Mouse (Mus musculus) limb, embryonic 10.5 days (tissue): Measurements from ENCODE around the gene Gtpbp4. TPM values are rescaled to one million over a fixed set of nuclear protein-coding genes. Genes with fewer than 3 reads are reported as not detected.
"Not testable (repeated sequence)": the region's sequence is repeated elsewhere in the genome, so short reads cannot be mapped to it uniquely, and the experiment has no call there.

Experiments
- DNase-seq: peaks from one replicate; pipeline ENCODE4 v3.0.0-alpha.2; 2017; ENCODE audit warnings: low spot score
- H3K27ac ChIP-seq: fragments of 300-500 bp; sonication (generic); 2 replicates; pipeline ENCODE4 v1.5.1; 2016; ENCODE audit warnings: mild to moderate bottlenecking
- H3K27me3 ChIP-seq: fragments of 300-500 bp; sonication (generic); 2 replicates; pipeline ENCODE4 v1.6.1; 2016; ENCODE audit warnings: low read depth, mild to moderate bottlenecking; ENCODE audit not compliant: poor library complexity, severe bottlenecking
- H3K36me3 ChIP-seq: fragments of 300-500 bp; sonication (generic); 2 replicates; pipeline ENCODE4 v1.6.1; 2016; ENCODE audit warnings: mild to moderate bottlenecking, moderate library complexity
- H3K4me1 ChIP-seq: fragments of 300-500 bp; sonication (generic); 2 replicates; pipeline ENCODE4 v1.6.1; 2016
- H3K4me3 ChIP-seq: fragments of 300-500 bp; sonication (generic); 2 replicates; pipeline ENCODE4 v1.5.1; 2016; ENCODE audit warnings: mild to moderate bottlenecking, moderate library complexity
- H3K9me3 ChIP-seq: fragments of 300-500 bp; sonication (generic); replicated peaks from 2 replicates; pipeline ENCODE4 v1.6.1; 2016; ENCODE audit warnings: mild to moderate bottlenecking
- WGBS: fragments of 180-500 bp; shearing (Covaris S2); methylation state at CpG from one replicate; pipeline ENCODE4 v1.1.7; 2016; 5-methylcytosine and 5-hydroxymethylcytosine counted together
- polyA plus RNA-seq: library from polyadenylated mRNA; unstranded; fragments of >200 nt; fragmentation: Nextera tagmentation; extraction: Ambion mirVana; gene quantifications from 2 replicates; pipeline ENCODE4 v1.2.1, GENCODE M21; 2016

Gtpbp4 gene
- polyA plus RNA-seq, 1 experiment from 2014 or later, result 117 TPM

GRCm38 (mm10) chr13:8961128-8961888 is 34.6 kb downstream of the Gtpbp4 start:
- not testable (repeated sequence) for H3K27ac ChIP-seq, H3K4me1 ChIP-seq, H3K4me3 ChIP-seq, H3K9me3 ChIP-seq, DNase-seq, H3K27me3 ChIP-seq, H3K36me3 ChIP-seq
- WGBS, result 65% methylated on average over 3 of the region's 3 CpGs

GRCm38 (mm10) chr13:8959554-8959953 is 36.3 kb downstream of the Gtpbp4 start:
- H3K36me3 ChIP-seq, H3K9me3 ChIP-seq, DNase-seq, H3K4me3 ChIP-seq, H3K4me1 ChIP-seq, H3K27me3 ChIP-seq, H3K27ac ChIP-seq: not testable (repeated sequence)
- whole genome bisulfite sequencing, result 93% methylated on average over 6 of the region's 6 CpGs

GRCm38 (mm10) chr13:8959058-8959457 is 36.8 kb downstream of the Gtpbp4 start:
- DNase-seq, H3K4me3 ChIP-seq, H3K27ac ChIP-seq, H3K9me3 ChIP-seq, H3K4me1 ChIP-seq, H3K27me3 ChIP-seq, H3K36me3 ChIP-seq: not testable (repeated sequence)
- WGBS, result 57% methylated on average over 1 of the region's 5 CpGs

- H3K9me3 ChIP-seq, H3K27ac ChIP-seq, DNase-seq, H3K4me1 ChIP-seq, H3K4me3 ChIP-seq, H3K36me3 ChIP-seq, H3K27me3 ChIP-seq: not testable (repeated sequence)
- WGBS, result no CpG with 5 or more reads among the region's 5 CpGs
Observed at GRCm38 (mm10) chr13:8956873-8957272, 39.0 kb downstream of the Gtpbp4 start.

- H3K27ac ChIP-seq, DNase-seq, H3K27me3 ChIP-seq, H3K4me3 ChIP-seq, H3K9me3 ChIP-seq, H3K36me3 ChIP-seq, H3K4me1 ChIP-seq: not testable (repeated sequence)
- WGBS, result 89% methylated on average over 2 of the region's 2 CpGs
Observed at GRCm38 (mm10) chr13:8955127-8955526, 40.8 kb downstream of the Gtpbp4 start.

- H3K27ac ChIP-seq, DNase-seq, H3K4me3 ChIP-seq, H3K4me1 ChIP-seq, H3K27me3 ChIP-seq, H3K9me3 ChIP-seq, H3K36me3 ChIP-seq: not testable (repeated sequence)
Observed at GRCm38 (mm10) chr13:8952563-8952962, 43.3 kb downstream of the Gtpbp4 start, which contains the start of gene Idi2. TSS of gene Idi2 (plus strand) at chr13:8952863.

- H3K4me3 ChIP-seq, H3K27me3 ChIP-seq, H3K4me1 ChIP-seq, DNase-seq, H3K27ac ChIP-seq, H3K9me3 ChIP-seq, H3K36me3 ChIP-seq: not testable (repeated sequence)
Observed at GRCm38 (mm10) chr13:8948131-8948530, 47.8 kb downstream of the Gtpbp4 start, which contains the start of gene Gm9745. TSS of gene Gm9745 (minus strand) at chr13:8948231.

- not testable (repeated sequence) for H3K4me3 ChIP-seq, H3K27me3 ChIP-seq, H3K4me1 ChIP-seq, H3K27ac ChIP-seq, H3K9me3 ChIP-seq, DNase-seq, H3K36me3 ChIP-seq
- no CpG with 5 or more reads among the region's 5 CpGs for WGBS
Observed at GRCm38 (mm10) chr13:8943828-8944227, 52.1 kb downstream of the Gtpbp4 start.

GRCm38 (mm10) chr13:8941701-8942100 is 54.2 kb downstream of the Gtpbp4 start:
- 56% methylated on average over 1 of the region's 5 CpGs for WGBS
- not testable (repeated sequence) for H3K27ac ChIP-seq, H3K36me3 ChIP-seq, H3K27me3 ChIP-seq, H3K4me3 ChIP-seq, H3K4me1 ChIP-seq, DNase-seq, H3K9me3 ChIP-seq

- not testable (repeated sequence) for H3K4me3 ChIP-seq, H3K4me1 ChIP-seq, DNase-seq, H3K27me3 ChIP-seq, H3K36me3 ChIP-seq, H3K9me3 ChIP-seq, H3K27ac ChIP-seq
- 90% methylated on average over 4 of the region's 4 CpGs for WGBS
Observed at GRCm38 (mm10) chr13:8941110-8941509, 54.8 kb downstream of the Gtpbp4 start.

GRCm38 (mm10) chr13:8937611-8938140 is 58.2 kb downstream of the Gtpbp4 start:
- not testable (repeated sequence) for DNase-seq, H3K4me1 ChIP-seq, H3K9me3 ChIP-seq, H3K36me3 ChIP-seq, H3K27ac ChIP-seq, H3K27me3 ChIP-seq, H3K4me3 ChIP-seq
- WGBS, result 78% methylated on average over 6 of the region's 6 CpGs

- Histone ChIP-seq H3K9me3 (no peaks in the 10 kb centered on the region), H3K27ac (no peak overlapping the region), H3K27me3 (no peaks in the 10 kb centered on the region), H3K36me3 (no peaks in the 10 kb centered on the region), H3K4me1 (no peaks in the 10 kb centered on the region), H3K4me3 (no peak overlapping the region)
- whole genome bisulfite sequencing, result 70% methylated on average over 2 of the region's 2 CpGs
- no peak for DNase-seq
Observed at GRCm38 (mm10) chr13:8933499-8933898, 62.4 kb downstream of the Gtpbp4 start.
